Mouse (Mus musculus) ES-CJ7 (cell line): Measurements from ENCODE around the gene Fam166a.

Experiments used
- DNase-seq: peaks from one replicate; pipeline ENCODE4 v3.0.0; 2011; ENCODE audit warnings: low read depth, low spot score

The Fam166a gene

GRCm38 (mm10) chr2:25185625-25186574 lies 32.6 kb upstream of the Fam166a start:
- peak; percentile 70 for DNase-seq

GRCm38 (mm10) chr2:25186575-25186930 lies 32.0 kb upstream of the Fam166a start:
- no peak for DNase-seq

- no peak for DNase-seq
These were observed 30.7 kb upstream of the Fam166a start for GRCm38 (mm10) chr2:25187841-25188240.

- DNase-seq = peak; percentile 96
These were observed 25.2 kb upstream of the Fam166a start for GRCm38 (mm10) chr2:25193330-25193770.

- no peak for DNase-seq
These were observed 24.5 kb upstream of the Fam166a start for GRCm38 (mm10) chr2:25194006-25194405.

- DNase-seq = no peak
These were observed 23.9 kb upstream of the Fam166a start for GRCm38 (mm10) chr2:25194486-25195171.

GRCm38 (mm10) chr2:25195211-25196156 lies 23.1 kb upstream of the Fam166a start:
- peak; percentile 51 for DNase-seq

GRCm38 (mm10) chr2:25196172-25196954 lies 22.2 kb upstream of the Fam166a start, which contains the start of gene Tor4a:
Tor4a (minus strand) TSS chr2:25196886.
- DNase-seq = peak; percentile 85

GRCm38 (mm10) chr2:25197191-25197590 lies 21.4 kb upstream of the Fam166a start:
- no peak for DNase-seq

- DNase-seq = no peak
These were observed 20.6 kb upstream of the Fam166a start for GRCm38 (mm10) chr2:25197946-25198345.

GRCm38 (mm10) chr2:25200631-25201030 lies 17.9 kb upstream of the Fam166a start:
- no peak for DNase-seq

- DNase-seq = peak; percentile 68
These were observed 14.8 kb upstream of the Fam166a start for GRCm38 (mm10) chr2:25203631-25204214.

- DNase-seq = no peak
These were observed 11.0 kb upstream of the Fam166a start for GRCm38 (mm10) chr2:25207593-25207992.

- DNase-seq = no peak
These were observed 7.9 kb upstream of the Fam166a start for GRCm38 (mm10) chr2:25210686-25211085.

- DNase-seq = peak; percentile 95
These were observed 7.3 kb upstream of the Fam166a start, which contains the start of gene Nelfb for GRCm38 (mm10) chr2:25211121-25211670. Nelfb (minus strand) TSS chr2:25211489.

- DNase-seq = no peak
These were observed 5.2 kb upstream of the Fam166a start for GRCm38 (mm10) chr2:25213266-25213865.

- no peak for DNase-seq
These were observed 4.1 kb upstream of the Fam166a start, which contains the start of gene Stpg3 for GRCm38 (mm10) chr2:25214444-25214843. Stpg3 (minus strand) TSS chr2:25214637.

- no peak for DNase-seq
These were observed 879 bp upstream of the Fam166a start for GRCm38 (mm10) chr2:25217666-25218065.

- peak; percentile 33 for DNase-seq
These were observed 2.8 kb downstream of the Fam166a start for GRCm38 (mm10) chr2:25221331-25221772.
